Mouse (Mus musculus) intestine, postnatal 0 days (tissue): ENCODE data around the gene Slc9b1. TPM values are rescaled to one million over a fixed set of nuclear protein-coding genes. Genes with fewer than 3 reads are reported as not detected.
A peak's percentile ranks its signal among the peaks of the same experiment; 100 is the strongest.

ENCODE experiments used
- ATAC-seq: fragments of 200-750 bp; cut with Nextera tagmentation; 2 replicates; pipeline ENCODE4 v1.8.0; 2017; ENCODE audit warnings: mild to moderate bottlenecking, moderate TSS enrichment, moderate library complexity
- H3K27ac ChIP-seq: fragments of 300-500 bp; sonication (generic); 2 replicates; pipeline ENCODE4 v1.5.1; 2014; ENCODE audit warnings: mild to moderate bottlenecking, low read depth, low read length, moderate library complexity
- H3K27me3 ChIP-seq: fragments of 300-500 bp; sonication (generic); replicated peaks from 2 replicates; pipeline ENCODE4 v1.6.1; 2014; ENCODE audit warnings: low read length, mixed read lengths; ENCODE audit not compliant: control insufficient read depth, insufficient read depth
- H3K36me3 ChIP-seq: fragments of 300-500 bp; sonication (generic); 2 replicates; pipeline ENCODE4 v1.6.1; 2014; ENCODE audit warnings: mild to moderate bottlenecking, moderate library complexity; ENCODE audit not compliant: control insufficient read depth, insufficient read depth
- H3K4me1 ChIP-seq: fragments of 300-500 bp; sonication (generic); replicated peaks from 2 replicates; pipeline ENCODE4 v1.6.1; 2014; ENCODE audit warnings: antibody characterized with exemption, low read length, mixed read lengths; ENCODE audit not compliant: control insufficient read depth, insufficient read depth
- H3K4me2 ChIP-seq: fragments of 300-500 bp; sonication (generic); replicated peaks from 2 replicates; pipeline ENCODE4 v1.6.1; 2014; ENCODE audit warnings: low read depth, mild to moderate bottlenecking, moderate library complexity
- H3K4me3 ChIP-seq: fragments of 300-500 bp; sonication (generic); 2 replicates; pipeline ENCODE4 v1.5.1; 2014; ENCODE audit warnings: low read depth, low read length
- H3K9ac ChIP-seq: fragments of 300-500 bp; sonication (generic); 2 replicates; pipeline ENCODE4 v1.6.1; 2014; ENCODE audit warnings: mild to moderate bottlenecking, low read depth, low read length
- H3K9me3 ChIP-seq: fragments of 300-500 bp; sonication (generic); 2 replicates; pipeline ENCODE4 v1.6.1; 2016; ENCODE audit warnings: mixed run types; ENCODE audit not compliant: control insufficient read depth
- CTCF ChIP-seq: sonication (generic); IDR thresholded peaks from 2 replicates; pipeline ENCODE4 v1.5.1; 2016; ENCODE audit warnings: low read depth, mild to moderate bottlenecking, control low read depth, antibody characterized with exemption, moderate library complexity
- WGBS: fragments of 180-500 bp; shearing (Covaris S2); extraction: QIAGEN DNeasy Blood & Tissue Kit; methylation state at CpG from one replicate; pipeline ENCODE4 v1.1.7; 2014; 5-methylcytosine and 5-hydroxymethylcytosine counted together
- polyA plus RNA-seq: library from polyadenylated mRNA; unstranded; fragments of >200 nt; fragmentation: Nextera tagmentation; extraction: Ambion mirVana; gene quantifications from 2 replicates; pipeline ENCODE4 v1.2.1, GENCODE M21; 2015

The Slc9b1 gene
- polyA plus RNA-seq, 1 experiment from 2014 or later, result not detected

GRCm38 (mm10) chr3:135438531-135438912, 90.7 kb downstream of the Slc9b1 start:
- under 1% methylated on average over 49 of the region's 50 CpGs for WGBS
- Histone ChIP-seq H3K9ac (peak overlapping the region; percentile 96), H3K36me3 (no peaks in the 10 kb centered on the region), H3K9me3 (no peaks in the 10 kb centered on the region), H3K27ac (peak overlapping the region; percentile 100), H3K4me1 (peaks cover 5% of the 10 kb centered on the region; the same call in 1 of the 2 replicates), H3K4me3 (peak overlapping the region; percentile 67), H3K27me3 (no peaks in the 10 kb centered on the region), H3K4me2 (peak overlapping the region; percentile 66)
- no peak for TF ChIP-seq CTCF
- peak; percentile 74 for ATAC-seq

GRCm38 (mm10) chr3:135438913-135439531, 91.2 kb downstream of the Slc9b1 start:
- WGBS, result under 1% methylated on average over 53 of the region's 76 CpGs
- ATAC-seq, result peak; percentile 64
- Histone ChIP-seq H3K4me1 (peaks cover 5% of the 10 kb centered on the region; the same call in 1 of the 2 replicates), H3K27me3 (no peaks in the 10 kb centered on the region), H3K9me3 (no peaks in the 10 kb centered on the region), H3K27ac (peak overlapping the region; percentile 100), H3K4me2 (peak overlapping the region; percentile 66), H3K9ac (peak overlapping the region; percentile 96), H3K36me3 (no peaks in the 10 kb centered on the region), H3K4me3 (peak overlapping the region; percentile 67)
- TF ChIP-seq CTCF, result no peak

GRCm38 (mm10) chr3:135439651-135440050, 91.8 kb downstream of the Slc9b1 start:
- H3K9ac ChIP-seq, result peak overlapping the region; percentile 96
- no peak for TF ChIP-seq CTCF
- H3K27me3 ChIP-seq, result no peaks in the 10 kb centered on the region
- WGBS, result 2% methylated on average over 15 of the region's 15 CpGs
- peak overlapping the region; percentile 67 for H3K4me3 ChIP-seq
- H3K36me3 ChIP-seq, result no peaks in the 10 kb centered on the region
- no peak for ATAC-seq
- peak overlapping the region; percentile 100 for H3K27ac ChIP-seq
- peak overlapping the region; percentile 66 for H3K4me2 ChIP-seq
- H3K9me3 ChIP-seq, result no peaks in the 10 kb centered on the region
- peaks cover 6% of the 10 kb centered on the region for H3K4me1 ChIP-seq

GRCm38 (mm10) chr3:135440221-135440620, 92.4 kb downstream of the Slc9b1 start:
- ATAC-seq, result no peak
- H3K27me3 ChIP-seq, result no peaks in the 10 kb centered on the region
- TF ChIP-seq CTCF, result no peak
- no peaks in the 10 kb centered on the region for H3K36me3 ChIP-seq
- H3K4me3 ChIP-seq, result peak overlapping the region; percentile 67
- H3K27ac ChIP-seq, result peak overlapping the region; percentile 100
- WGBS, result 6% methylated on average over 7 of the region's 7 CpGs
- peak overlapping the region; percentile 96 for H3K9ac ChIP-seq
- H3K9me3 ChIP-seq, result no peaks in the 10 kb centered on the region
- H3K4me2 ChIP-seq, result peak overlapping the region; percentile 66
- H3K4me1 ChIP-seq, result peaks cover 10% of the 10 kb centered on the region

GRCm38 (mm10) chr3:135440621-135441020, 92.8 kb downstream of the Slc9b1 start:
- no peak for TF ChIP-seq CTCF
- Histone ChIP-seq H3K27me3 (no peaks in the 10 kb centered on the region), H3K4me3 (peak overlapping the region; percentile 67), H3K36me3 (no peaks in the 10 kb centered on the region), H3K4me1 (peaks cover 10% of the 10 kb centered on the region), H3K9ac (peak overlapping the region; percentile 96), H3K4me2 (peak overlapping the region; percentile 66), H3K27ac (peak overlapping the region; percentile 100; the same call in 1 of the 2 replicates), H3K9me3 (no peaks in the 10 kb centered on the region)
- 10% methylated on average over 10 of the region's 10 CpGs for WGBS
- no peak for ATAC-seq

GRCm38 (mm10) chr3:135444930-135445329, 97.1 kb downstream of the Slc9b1 start:
- Histone ChIP-seq H3K27me3 (no peaks in the 10 kb centered on the region), H3K4me1 (peaks cover 10% of the 10 kb centered on the region), H3K4me2 (no peak overlapping the region), H3K9ac (no peak overlapping the region), H3K4me3 (no peak overlapping the region), H3K27ac (no peak overlapping the region), H3K36me3 (no peaks in the 10 kb centered on the region), H3K9me3 (no peaks in the 10 kb centered on the region)
- no peak for TF ChIP-seq CTCF
- ATAC-seq, result no peak

Other genes starting within 250 kb of the Slc9b1 start
- gene Cenpe, start 135.5 kb upstream of the Slc9b1 start, polyA plus RNA-seq, result 5.4 and 5.6 TPM in 2 replicates
- gene Bdh2, start 66.8 kb upstream of the Slc9b1 start, polyA plus RNA-seq, result 5.6 and 8.0 TPM in 2 replicates
- gene Slc9b2, start 40.3 kb upstream of the Slc9b1 start, polyA plus RNA-seq, result 0.59 and 0.68 TPM in 2 replicates
- gene Cisd2, start 75.9 kb downstream of the Slc9b1 start, polyA plus RNA-seq, result 41.6 and 44.3 TPM in 2 replicates
- 383 and 404 TPM in 2 replicates for gene Ube2d3, start 90.1 kb downstream of the Slc9b1 start, polyA plus RNA-seq
- 18.6 and 20.9 TPM in 2 replicates for gene Manba, start 137.6 kb downstream of the Slc9b1 start, polyA plus RNA-seq